Mouse (Mus musculus) colon, adult 2 months (tissue): ENCODE data around the gene Clic1. TPM values are rescaled to one million over a fixed set of nuclear protein-coding genes. Genes with fewer than 3 reads are reported as not detected.

Experiments
- polyA plus RNA-seq: library from polyadenylated mRNA; depleted of rRNA; stranded (reverse); fragments of >200 nt; gene quantifications from 2 replicates; pipeline ENCODE4 v1.2.3, GENCODE M21; 2012; rRNA removed

Clic1 gene
- polyA plus RNA-seq, 1 experiment = 209 TPM

Other genes with a start within 250 kb of the Clic1 start
- gene Cyp21a1, start 245.4 kb upstream of the Clic1 start, polyA plus RNA-seq = not detected in 2 replicates
- gene Stk19, start 213.0 kb upstream of the Clic1 start, polyA plus RNA-seq = 50.0 and 62.6 TPM in 2 replicates
- gene Dxo, start 212.9 kb upstream of the Clic1 start, polyA plus RNA-seq = 65.2 and 67.7 TPM in 2 replicates
- 94.8 and 130 TPM in 2 replicates for gene Skiv2l, start 199.8 kb upstream of the Clic1 start, polyA plus RNA-seq
- gene Nelfe, start 199.6 kb upstream of the Clic1 start, polyA plus RNA-seq = 22.3 and 23.8 TPM in 2 replicates
- gene Cfb, start 187.4 kb upstream of the Clic1 start, polyA plus RNA-seq = 28.6 and 30.9 TPM in 2 replicates
- 7.3 and 7.9 TPM in 2 replicates for gene Zbtb12, start 170.5 kb upstream of the Clic1 start, polyA plus RNA-seq
- not detected in 2 replicates for gene Gm20547, start 167.9 kb upstream of the Clic1 start, polyA plus RNA-seq
- 4.2 and 4.7 TPM in 2 replicates for gene C2, start 151.7 kb upstream of the Clic1 start, polyA plus RNA-seq
- gene Ehmt2, start 151.5 kb upstream of the Clic1 start, polyA plus RNA-seq = 317 and 331 TPM in 2 replicates
- 338 and 452 TPM in 2 replicates for gene Slc44a4, start 135.5 kb upstream of the Clic1 start, polyA plus RNA-seq
- 197 and 259 TPM in 2 replicates for gene Neu1, start 118.7 kb upstream of the Clic1 start, polyA plus RNA-seq
- gene Hspa1b, start 90.7 kb upstream of the Clic1 start, polyA plus RNA-seq = 77.4 and 78.5 TPM in 2 replicates
- gene Gm20481, start 80.1 kb upstream of the Clic1 start, polyA plus RNA-seq = not detected in 2 replicates
- 40.8 and 41.4 TPM in 2 replicates for gene Hspa1a, start 77.8 kb upstream of the Clic1 start, polyA plus RNA-seq
- 0.30 and 0.82 TPM in 2 replicates for gene Hspa1l, start 77.3 kb upstream of the Clic1 start, polyA plus RNA-seq
- gene Lsm2, start 68.1 kb upstream of the Clic1 start, polyA plus RNA-seq = 57.6 and 64.6 TPM in 2 replicates
- 196 and 213 TPM in 2 replicates for gene Vars, start 49.0 kb upstream of the Clic1 start, polyA plus RNA-seq
- gene Vwa7, start 33.4 kb upstream of the Clic1 start, polyA plus RNA-seq = 0.73 and 0.83 TPM in 2 replicates
- gene Sapcd1, start 21.9 kb upstream of the Clic1 start, polyA plus RNA-seq = 1.0 and 2.3 TPM in 2 replicates
- 4.0 and 6.0 TPM in 2 replicates for gene Msh5, start 3.2 kb upstream of the Clic1 start, polyA plus RNA-seq
- gene Ddah2, start 9.1 kb downstream of the Clic1 start, polyA plus RNA-seq = 32.5 and 33.0 TPM in 2 replicates
- 5.6 and 10.4 TPM in 2 replicates for gene Ly6g6c, start 15.4 kb downstream of the Clic1 start, polyA plus RNA-seq
- 0.82 and 1.0 TPM in 2 replicates for gene Mpig6b, start 16.2 kb downstream of the Clic1 start, polyA plus RNA-seq
- 77.8 and 86.1 TPM in 2 replicates for gene Ly6g6e, start 26.9 kb downstream of the Clic1 start, polyA plus RNA-seq
- 19.4 and 23.3 TPM in 2 replicates for gene Ly6g6d, start 28.1 kb downstream of the Clic1 start, polyA plus RNA-seq
- 2.1 and 2.8 TPM in 2 replicates for gene Ly6g6f, start 35.6 kb downstream of the Clic1 start, polyA plus RNA-seq
- 238 and 254 TPM in 2 replicates for gene Abhd16a, start 39.3 kb downstream of the Clic1 start, polyA plus RNA-seq
- gene Ly6g5c, start 58.3 kb downstream of the Clic1 start, polyA plus RNA-seq = not detected in 2 replicates
- gene Ly6g5b, start 65.5 kb downstream of the Clic1 start, polyA plus RNA-seq = 0.72 and 0.86 TPM in 2 replicates
- 23.3 and 25.0 TPM in 2 replicates for gene Gpank1, start 71.5 kb downstream of the Clic1 start, polyA plus RNA-seq
- 262 and 295 TPM in 2 replicates for gene Csnk2b, start 72.1 kb downstream of the Clic1 start, polyA plus RNA-seq
- gene D17H6S53E, start 76.4 kb downstream of the Clic1 start, polyA plus RNA-seq = 16.7 and 18.2 TPM in 2 replicates
- gene Apom, start 82.1 kb downstream of the Clic1 start, polyA plus RNA-seq = 0.12 and 0.19 TPM in 2 replicates
- 221 and 228 TPM in 2 replicates for gene Bag6, start 85.2 kb downstream of the Clic1 start, polyA plus RNA-seq
- gene Prrc2a, start 114.9 kb downstream of the Clic1 start, polyA plus RNA-seq = 341 and 379 TPM in 2 replicates
- 1.6 and 2.5 TPM in 2 replicates for gene Aif1, start 126.1 kb downstream of the Clic1 start, polyA plus RNA-seq
- 8.1 and 10.4 TPM in 2 replicates for gene Lst1, start 138.5 kb downstream of the Clic1 start, polyA plus RNA-seq
- 20.1 and 22.9 TPM in 2 replicates for gene Ltb, start 144.5 kb downstream of the Clic1 start, polyA plus RNA-seq
- 1.3 TPM in 2 replicates for gene Tnf, start 152.0 kb downstream of the Clic1 start, polyA plus RNA-seq
- 1.4 and 1.8 TPM in 2 replicates for gene Lta, start 155.4 kb downstream of the Clic1 start, polyA plus RNA-seq
- gene Gm16181, start 170.9 kb downstream of the Clic1 start, polyA plus RNA-seq = not detected in 2 replicates
- 4.6 and 5.1 TPM in 2 replicates for gene Atp6v1g2, start 183.7 kb downstream of the Clic1 start, polyA plus RNA-seq
- gene Nfkbil1, start 185.8 kb downstream of the Clic1 start, polyA plus RNA-seq = 28.9 and 34.5 TPM in 2 replicates
- 211 and 238 TPM in 2 replicates for gene Ddx39b, start 191.8 kb downstream of the Clic1 start, polyA plus RNA-seq
- 837 and 1,001 TPM in 2 replicates for gene H2-D1, start 212.8 kb downstream of the Clic1 start, polyA plus RNA-seq